Mouse (Mus musculus) testis, adult 10 weeks (tissue): ENCODE results near the gene Borcs6. TPM values are rescaled to one million over a fixed set of nuclear protein-coding genes. Genes with fewer than 3 reads are reported as not detected.

Source experiments
- polyA plus RNA-seq: library from polyadenylated mRNA; stranded (reverse); fragments of 350-450 nt; fragmentation: Illumina TruSeq; extraction: RNeasy Lipid Tissue Mini Kit (QIAGEN cat#74804); gene quantifications from one replicate; pipeline ENCODE4 v1.2.3, GENCODE M21; 2014; ENCODE audit warnings: low read depth, low replicate concordance

The Borcs6 gene
- 3.4 TPM for polyA plus RNA-seq

DNA sequence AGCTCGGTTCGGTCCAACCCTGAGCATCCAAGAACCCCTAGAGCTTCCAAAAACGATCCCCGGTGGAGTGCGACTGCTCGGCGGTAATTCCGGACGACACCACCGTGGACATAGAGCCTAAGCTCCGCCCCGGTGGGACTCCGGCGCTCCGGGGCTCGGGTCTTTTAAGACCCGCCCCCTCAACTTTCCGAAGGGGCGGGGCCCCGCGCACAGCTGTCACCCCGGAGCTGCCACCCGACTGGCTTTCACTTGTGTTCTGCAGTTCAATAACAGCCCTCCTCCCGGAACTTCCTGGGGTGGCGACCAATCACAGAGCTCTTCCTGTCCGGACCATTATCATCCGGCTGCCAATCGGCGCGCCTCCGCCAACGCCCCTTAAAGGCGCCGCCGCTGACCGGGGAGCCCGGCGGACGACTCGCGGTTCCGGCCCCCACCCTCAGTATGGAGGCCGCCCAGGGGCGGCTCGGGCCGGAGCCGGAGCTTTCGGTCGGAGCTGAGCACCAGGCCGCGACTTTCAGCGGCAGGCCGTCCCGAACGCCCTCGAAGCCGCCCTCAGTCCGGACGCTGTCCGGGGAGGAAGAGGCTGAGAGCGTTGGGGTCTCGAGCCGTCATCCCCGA, at the start of gene Borcs6:
Gene Borcs6 (plus strand): TSS at position 361 of the 618 bp plus-strand sequence.

DNA sequence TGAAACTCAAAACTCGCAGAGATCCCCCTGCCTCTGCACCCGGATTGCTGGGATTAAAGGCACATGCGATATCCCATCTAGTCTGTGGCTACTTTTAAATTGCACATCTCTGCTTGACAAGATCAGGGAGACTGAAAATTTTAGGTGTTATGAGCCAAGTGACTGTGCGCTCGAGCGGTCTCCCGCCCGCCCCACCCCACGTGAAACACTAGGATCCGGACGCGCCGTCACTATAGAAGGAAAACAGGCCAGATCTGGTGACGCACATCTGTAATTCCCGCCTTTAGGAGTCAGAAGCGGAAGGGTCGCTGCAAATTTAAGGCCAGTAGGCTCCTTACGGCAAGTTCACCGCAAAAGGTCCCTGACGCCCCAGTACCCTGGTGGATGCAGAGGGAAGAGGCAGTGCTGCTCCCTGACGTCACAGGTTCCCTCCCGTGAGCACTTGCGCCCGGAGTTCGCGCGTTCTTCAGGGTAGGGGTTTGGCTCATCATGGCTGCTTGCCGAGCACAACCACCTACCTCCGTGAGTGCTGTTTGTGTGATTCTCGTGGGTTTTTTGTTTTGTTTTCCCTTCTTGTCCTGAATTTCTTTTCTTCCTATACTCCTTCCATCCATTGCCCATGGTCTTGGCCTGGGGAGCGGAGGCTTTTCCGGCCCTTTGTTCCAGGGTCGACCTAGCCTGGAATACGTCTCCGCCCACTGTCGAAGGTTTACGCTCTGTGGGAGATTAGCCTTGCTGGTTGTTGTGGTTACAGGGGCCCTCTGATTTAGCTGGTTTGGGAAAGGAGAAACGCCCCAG, 43.7 kb upstream of the Borcs6 start, which contains the start of gene Ctc1:
Gene Ctc1 (plus strand): TSS at position 268 of the 798 bp plus-strand sequence.

DNA sequence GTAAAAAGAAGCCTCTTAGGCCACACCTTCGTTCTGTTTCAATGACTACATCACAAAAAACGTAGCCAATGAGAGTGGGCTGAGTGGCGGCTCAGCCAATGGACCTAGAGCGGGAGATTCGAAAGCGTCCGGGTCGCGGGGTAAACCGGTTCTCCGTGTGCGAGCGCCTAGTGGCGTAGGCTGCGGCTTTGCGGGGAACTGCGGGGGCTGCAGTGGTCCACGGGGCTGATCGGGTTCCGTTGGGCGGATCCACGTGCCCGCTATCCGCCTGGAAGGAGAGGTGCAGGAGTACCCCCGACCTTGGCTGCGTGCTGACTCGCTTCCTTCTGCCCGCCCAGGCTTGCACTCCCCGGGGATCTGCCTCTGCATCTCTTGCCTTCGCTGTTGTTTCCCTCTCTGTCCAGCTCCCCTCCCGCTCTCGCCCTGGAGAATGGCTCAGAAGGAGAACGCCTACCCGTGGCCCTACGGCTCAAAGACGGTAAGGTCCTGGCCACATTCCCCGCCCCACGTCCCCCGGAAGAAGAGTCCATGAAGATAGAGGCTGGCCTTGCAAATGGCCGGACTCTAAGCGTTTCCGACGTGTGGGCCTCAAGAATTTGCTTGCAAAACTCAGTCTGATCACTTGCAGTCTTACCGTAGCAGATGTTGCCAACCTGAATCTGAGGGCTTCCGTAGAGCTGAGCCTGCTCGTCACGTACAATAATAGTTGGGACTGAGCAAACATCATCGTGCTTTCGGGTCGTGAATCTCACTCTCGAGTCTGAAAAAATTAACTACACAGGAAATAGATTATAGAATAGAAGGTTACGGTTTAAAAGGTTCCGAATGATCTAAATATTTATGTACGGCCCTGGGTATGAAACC, 13.8 kb upstream of the Borcs6 start, which contains the start of gene Aurkb:
Gene Aurkb (plus strand): TSS at position 117 of the 864 bp plus-strand sequence.

DNA sequence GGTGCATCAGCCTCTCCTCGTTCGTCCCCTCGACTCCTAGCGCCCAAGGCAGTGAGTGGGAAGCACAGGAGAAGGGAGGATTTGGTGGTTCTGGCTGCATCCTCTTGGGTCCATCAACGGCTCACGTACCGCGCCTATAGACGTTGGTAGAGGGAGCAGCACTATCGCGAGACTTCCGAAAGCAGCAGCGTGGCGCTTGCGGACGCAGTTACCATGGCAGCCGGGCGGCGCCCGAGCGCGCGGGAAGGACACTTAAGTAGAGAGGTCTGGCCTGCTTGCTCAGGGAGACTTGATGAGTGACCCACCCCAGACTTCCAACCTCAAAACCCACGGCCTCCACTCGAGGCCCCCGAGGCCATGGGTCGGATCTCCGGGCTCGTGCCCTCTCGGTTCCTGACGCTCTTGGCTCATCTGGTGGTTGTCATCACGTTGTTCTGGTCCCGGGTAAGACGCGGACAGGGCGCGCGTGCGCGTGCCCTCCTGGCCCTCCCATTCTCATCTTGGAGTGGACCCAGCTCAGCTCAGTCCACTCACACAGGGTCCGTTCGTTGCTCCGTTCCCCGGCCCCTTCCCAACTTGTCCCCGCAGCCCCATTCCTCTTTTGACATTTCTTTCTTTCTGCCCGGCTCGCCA, 11.2 kb downstream of the Borcs6 start, which contains the start of gene Tmem107:
Gene Tmem107 (plus strand): TSS at position 217 of the 633 bp plus-strand sequence.

DNA sequence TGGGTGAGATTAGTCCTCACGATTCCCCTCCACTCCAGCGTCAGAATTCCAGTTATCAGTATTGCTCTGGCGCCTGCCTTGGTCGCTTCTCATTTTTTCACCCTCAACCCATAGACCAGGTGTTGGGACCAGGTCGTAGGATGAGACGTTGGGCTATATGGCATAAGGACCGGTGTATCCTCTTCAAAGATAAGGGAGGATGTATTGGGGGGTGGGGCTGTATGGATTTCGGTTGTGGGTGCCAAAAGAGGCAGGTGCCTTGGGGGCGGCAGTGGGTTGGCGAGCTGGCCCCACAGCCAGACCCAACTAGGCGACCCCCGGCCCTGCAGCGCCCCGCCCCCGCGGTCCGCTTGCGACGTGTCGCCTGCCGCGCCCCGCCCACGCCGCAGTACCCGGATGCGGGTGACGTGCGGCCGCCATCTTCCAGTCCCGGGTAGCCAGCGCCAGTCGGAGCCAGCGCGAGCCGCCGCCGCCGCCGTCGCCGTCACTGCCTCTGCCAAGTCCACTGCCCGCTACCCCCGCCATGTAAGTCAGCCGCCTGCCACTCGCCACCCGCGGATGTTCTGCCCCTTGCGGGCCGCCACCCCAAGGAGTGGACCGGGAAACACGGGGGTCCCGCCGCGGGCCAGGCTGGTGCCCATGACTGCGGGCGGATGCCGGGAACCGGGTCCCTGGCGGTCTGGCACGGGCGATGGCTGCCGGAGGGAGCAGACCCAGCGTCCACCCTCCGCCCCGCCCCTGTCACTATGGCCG, 28.8 kb downstream of the Borcs6 start, which contains the start of gene Vamp2:
Gene Vamp2 (plus strand): TSS at position 388 of the 753 bp plus-strand sequence.

DNA sequence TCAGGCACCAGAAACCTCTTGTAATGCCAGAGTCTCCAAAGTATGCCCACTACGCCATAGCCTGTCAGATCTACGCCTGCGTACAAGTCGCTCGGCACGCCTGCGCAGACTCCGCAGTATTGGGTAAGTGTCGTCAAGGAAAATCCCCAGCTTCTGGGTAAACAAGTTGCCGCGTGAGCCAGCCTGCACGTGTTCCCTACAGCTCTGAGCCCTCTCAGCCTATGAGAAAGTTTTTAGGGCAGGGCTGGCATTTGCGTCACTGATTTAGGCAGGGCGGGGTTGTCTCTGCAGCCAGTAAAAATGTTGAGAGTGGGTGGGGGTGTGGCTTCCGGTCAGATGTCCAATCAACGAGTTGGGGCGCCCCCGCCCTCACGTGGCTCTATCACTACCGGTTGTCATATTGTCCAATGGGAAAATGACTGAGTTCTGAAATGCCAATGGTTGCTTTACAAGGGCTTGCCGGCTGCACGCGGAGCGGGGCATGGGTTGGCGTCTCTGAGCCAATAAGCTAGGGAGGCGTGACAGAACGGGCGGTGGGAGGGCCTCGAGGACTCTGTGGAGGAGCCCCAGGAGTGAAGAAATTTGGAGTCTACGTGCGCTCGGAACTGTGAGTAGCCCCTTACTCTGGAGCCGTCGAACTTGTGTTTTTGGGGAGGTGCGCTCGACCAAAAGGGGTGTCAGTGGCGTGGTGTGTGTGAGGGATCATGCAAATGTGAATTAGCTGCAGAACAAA, 35.3 kb downstream of the Borcs6 start, which contains the start of gene Per1:
Gene Per1 (plus strand): TSS at position 521 of the 733 bp plus-strand sequence.

Other genes starting within 250 kb of the Borcs6 start
- gene Ndel1, start 187.9 kb upstream of the Borcs6 start, polyA plus RNA-seq, result 180 TPM
- gene Rnf222, start 171.2 kb upstream of the Borcs6 start, polyA plus RNA-seq, result 0.35 TPM
- 156 TPM for gene Rpl26, start 158.1 kb upstream of the Borcs6 start, polyA plus RNA-seq
- 157 TPM for gene Odf4, start 132.6 kb upstream of the Borcs6 start, polyA plus RNA-seq
- 0.36 TPM for gene Arhgef15, start 102.2 kb upstream of the Borcs6 start, polyA plus RNA-seq
- 17.4 TPM for gene Slc25a35, start 91.6 kb upstream of the Borcs6 start, polyA plus RNA-seq
- gene Rangrf, start 84.5 kb upstream of the Borcs6 start, polyA plus RNA-seq, result 253 TPM
- 5.7 TPM for gene Pfas, start 51.3 kb upstream of the Borcs6 start, polyA plus RNA-seq
- gene Ctc1, start 43.8 kb upstream of the Borcs6 start, polyA plus RNA-seq, result 10.1 TPM
- 6.0 TPM for gene Aurkb, start 14.1 kb upstream of the Borcs6 start, polyA plus RNA-seq
- 13.2 TPM for gene Tmem107, start 11.1 kb downstream of the Borcs6 start, polyA plus RNA-seq
- 28.8 TPM for gene Vamp2, start 28.8 kb downstream of the Borcs6 start, polyA plus RNA-seq
- gene Per1, start 35.5 kb downstream of the Borcs6 start, polyA plus RNA-seq, result 2.2 TPM
- gene Hes7, start 60.7 kb downstream of the Borcs6 start, polyA plus RNA-seq, result not detected
- not detected for gene 9130213A22Rik, start 62.9 kb downstream of the Borcs6 start, polyA plus RNA-seq
- gene Aloxe3, start 66.2 kb downstream of the Borcs6 start, polyA plus RNA-seq, result 0.77 TPM
- gene Alox12b, start 97.3 kb downstream of the Borcs6 start, polyA plus RNA-seq, result not detected
- not detected for gene Alox8, start 138.1 kb downstream of the Borcs6 start, polyA plus RNA-seq
- 0.06 TPM for gene Gucy2e, start 177.3 kb downstream of the Borcs6 start, polyA plus RNA-seq